Comparison of ENCODE assay signal across 10 mouse cellular contexts in genomic region chr13:3726331-3726781, GRCm38 (mm10).
DNase-seq lines count a peak whose midpoint lies in the region; ATAC-seq and TF ChIP-seq lines count a peak whose summit lies in the region.
"Had no signal": no experiment of that assay in that cellular context is flagged by ENCODE, and none has a peak within 500 bp of the region (broad histone marks: within the 10 kb centered on the region; RNA-seq: fewer than 3 reads in every experiment).

No protein-coding gene starts in this region.

- H3K27me3 ChIP-seq in lung, embryonic 14.5 days (ENCODE audit: insufficient read depth, low read length) = no peaks in the 10 kb centered on the region
- H3K27me3 ChIP-seq in embryonic facial prominence, embryonic 14.5 days (replicated peaks; ENCODE audit: control insufficient read depth, insufficient read depth, low read length) = no peaks in the 10 kb centered on the region
- H3K27me3 ChIP-seq in heart, embryonic 16.5 days (ENCODE audit: control insufficient read depth, insufficient read depth, low read length) = no peaks in the 10 kb centered on the region
- no peaks in the 10 kb centered on the region for H3K27me3 ChIP-seq in kidney, adult 2 months (replicated peaks; ENCODE audit: control insufficient read depth, insufficient read depth, low read length)
- H3K27me3 ChIP-seq: kidney, embryonic 15.5 days had no signal

- 34% methylated on average over 5 of the region's 5 CpGs for WGBS in lung, embryonic 14.5 days
- 30% methylated on average over 5 of the region's 5 CpGs for WGBS in lung, adult 2 months
- WGBS in embryonic facial prominence, embryonic 14.5 days = 38% methylated on average over 5 of the region's 5 CpGs
- WGBS in heart, embryonic 16.5 days = 27% methylated on average over 5 of the region's 5 CpGs
- WGBS in kidney, adult 2 months = 49% methylated on average over 5 of the region's 5 CpGs

- no peak for TF ChIP-seq CTCF in lung, embryonic 14.5 days (IDR thresholded peaks at IDR 0.05; ENCODE audit: low read depth)
- TF ChIP-seq CTCF in lung, adult 2 months (IDR thresholded peaks at IDR 0.05; ENCODE audit: insufficient read depth, low read length) = no peak
- no peak for TF ChIP-seq CTCF in kidney, adult 2 months (conservative IDR thresholded peaks at IDR 0.05; ENCODE audit: insufficient read depth, insufficient read length, low read depth, low read length)

- H3K9ac ChIP-seq in lung, embryonic 14.5 days = no peak overlapping the region; the same call in 1 of the 2 replicates
- H3K9ac ChIP-seq in embryonic facial prominence, embryonic 14.5 days (ENCODE audit: low read depth, low read length) = no peak overlapping the region
- peak overlapping the region; percentile 30; the same call in 1 of the 2 replicates for H3K9ac ChIP-seq in heart, embryonic 16.5 days (ENCODE audit: low read length)
- H3K9ac ChIP-seq: kidney, embryonic 15.5 days; liver, embryonic 14.5 days had no signal

- 0 out of 2 replicates have a peak, but pooled peaks cover 6% of the 10 kb centered on the region for H3K4me1 ChIP-seq in lung, embryonic 14.5 days (ENCODE audit: insufficient read depth)
- H3K4me1 ChIP-seq in lung, adult 2 months (ENCODE audit: control insufficient read depth, insufficient read depth, low read length) = peaks cover 4% of the 10 kb centered on the region
- H3K4me1 ChIP-seq in embryonic facial prominence, embryonic 14.5 days (ENCODE audit: control insufficient read depth, insufficient read depth, low read length) = peaks cover 8% of the 10 kb centered on the region; the same call in 1 of the 2 replicates
- peaks cover 11% of the 10 kb centered on the region for H3K4me1 ChIP-seq in heart, embryonic 16.5 days (ENCODE audit: control insufficient read depth, insufficient read depth, low read length)
- peaks cover 2% of the 10 kb centered on the region; the same call in 1 of the 2 replicates for H3K4me1 ChIP-seq in kidney, adult 2 months (ENCODE audit: control insufficient read depth, insufficient read depth, low read length)

- no peaks in the 10 kb centered on the region for H3K36me3 ChIP-seq in lung, embryonic 14.5 days (ENCODE audit: insufficient read depth)
- H3K36me3 ChIP-seq in embryonic facial prominence, embryonic 14.5 days (ENCODE audit: control insufficient read depth, insufficient read depth, low read length) = no peaks in the 10 kb centered on the region
- no peaks in the 10 kb centered on the region for H3K36me3 ChIP-seq in heart, embryonic 16.5 days (ENCODE audit: control insufficient read depth, insufficient read depth)
- no peaks in the 10 kb centered on the region for H3K36me3 ChIP-seq in kidney, adult 2 months (ENCODE audit: control insufficient read depth, insufficient read depth, low read length)
- H3K36me3 ChIP-seq: kidney, embryonic 15.5 days had no signal

- H3K4me3 ChIP-seq in lung, embryonic 14.5 days (ENCODE audit: low read depth, low read length) = no peak overlapping the region
- H3K4me3 ChIP-seq in lung, adult 2 months (replicated peaks; ENCODE audit: extremely low read depth, low read depth, low read length) = no peak overlapping the region
- H3K4me3 ChIP-seq in embryonic facial prominence, embryonic 14.5 days (ENCODE audit: low read depth, low read length) = no peak overlapping the region
- H3K4me3 ChIP-seq in heart, embryonic 16.5 days (ENCODE audit: low read length) = no peak overlapping the region
- H3K4me3 ChIP-seq in kidney, adult 2 months (ENCODE audit: insufficient read depth, low read depth, low read length) = no peak overlapping the region
- H3K4me3 ChIP-seq: kidney, embryonic 15.5 days had no signal

- H3K9me3 ChIP-seq in lung, embryonic 14.5 days (ENCODE audit: low read depth, low read length) = no peaks in the 10 kb centered on the region
- no peaks in the 10 kb centered on the region for H3K9me3 ChIP-seq in embryonic facial prominence, embryonic 14.5 days (ENCODE audit: control insufficient read depth, low read length)
- no peaks in the 10 kb centered on the region for H3K9me3 ChIP-seq in heart, embryonic 16.5 days (replicated peaks; ENCODE audit: control insufficient read depth, low read length)
- H3K9me3 ChIP-seq: kidney, embryonic 15.5 days had no signal

- DNase-seq in lung, embryonic 14.5 days = no peak
- DNase-seq in lung, adult 2 months = no peak
- peak; percentile 86 for DNase-seq in embryonic facial prominence, embryonic 14.5 days (ENCODE audit: low spot score)
- DNase-seq in lung, postnatal 36 days = peak; percentile 56
- DNase-seq in cerebellum, postnatal 14 days = no peak
- DNase-seq in kidney, adult 2 months = no peak
- DNase-seq in kidney, adult 9 months = no peak

- no peak overlapping the region for H3K27ac ChIP-seq in lung, embryonic 14.5 days (ENCODE audit: low read depth)
- peak overlapping the region; percentile 60 for H3K27ac ChIP-seq in embryonic facial prominence, embryonic 14.5 days (replicated peaks; ENCODE audit: low read depth, low read length)
- peak overlapping the region; percentile 19 for H3K27ac ChIP-seq in heart, embryonic 16.5 days (ENCODE audit: low read length)
- no peak overlapping the region for H3K27ac ChIP-seq in kidney, adult 2 months (ENCODE audit: insufficient read depth, low read depth, low read length)
- H3K27ac ChIP-seq: kidney, embryonic 15.5 days; liver, embryonic 14.5 days had no signal

- ATAC-seq in lung, embryonic 14.5 days (ENCODE audit: insufficient read depth) = peak; percentile 59
- peak; percentile 85 for ATAC-seq in embryonic facial prominence, embryonic 14.5 days (ENCODE audit: low read depth)
- peak; percentile 75 for ATAC-seq in heart, embryonic 16.5 days (replicated peaks; ENCODE audit: extremely low read depth, insufficient read depth, low FRiP score)

- TF ChIP-seq POLR2A in lung, adult 2 months (IDR thresholded peaks at IDR 0.05; ENCODE audit: borderline replicate concordance, extremely low read depth, low read depth, low read length) = no peak
- no peak for TF ChIP-seq POLR2A in kidney, adult 2 months (IDR thresholded peaks at IDR 0.05; ENCODE audit: low read depth, low read length)

- H3K4me2 ChIP-seq in lung, embryonic 14.5 days = no peak overlapping the region
- H3K4me2 ChIP-seq in embryonic facial prominence, embryonic 14.5 days (ENCODE audit: low read depth, low read length) = no peak overlapping the region
- H3K4me2 ChIP-seq in heart, embryonic 16.5 days (ENCODE audit: low read depth, low read length) = no peak overlapping the region
- H3K4me2 ChIP-seq: kidney, embryonic 15.5 days had no signal

Comparison
In these comparisons a context has a peak if more than half of its experiments do, and no peak if none do; other contexts are left out.
1. DNase-seq: peak in embryonic facial prominence, embryonic 14.5 days (single experiment) and lung, postnatal 36 days (single experiment); none in lung, embryonic 14.5 days (single experiment), lung, adult 2 months (single experiment), cerebellum, postnatal 14 days (0 of 2), kidney, adult 2 months (single experiment) and kidney, adult 9 months (single experiment).
2. H3K27ac ChIP-seq: peak in embryonic facial prominence, embryonic 14.5 days (single experiment) and heart, embryonic 16.5 days (single experiment); none in lung, embryonic 14.5 days (single experiment) and kidney, adult 2 months (single experiment).
3. Peak in every context shown above with its lines, with median percentiles within 50 percentile points of each other: ATAC-seq.